Mouse (Mus musculus): ENCODE results near the gene Hist1h2bb. TPM values are rescaled to one million over a fixed set of nuclear protein-coding genes. Genes with fewer than 3 reads are reported as not detected.
"Not testable (repeated sequence)": the region's sequence is repeated elsewhere in the genome, so short reads cannot be mapped to it uniquely, and the experiment has no call there.

The Hist1h2bb gene
- polyA plus RNA-seq, 1 experiment from 2014 or later, result 5.6 TPM

DNA sequence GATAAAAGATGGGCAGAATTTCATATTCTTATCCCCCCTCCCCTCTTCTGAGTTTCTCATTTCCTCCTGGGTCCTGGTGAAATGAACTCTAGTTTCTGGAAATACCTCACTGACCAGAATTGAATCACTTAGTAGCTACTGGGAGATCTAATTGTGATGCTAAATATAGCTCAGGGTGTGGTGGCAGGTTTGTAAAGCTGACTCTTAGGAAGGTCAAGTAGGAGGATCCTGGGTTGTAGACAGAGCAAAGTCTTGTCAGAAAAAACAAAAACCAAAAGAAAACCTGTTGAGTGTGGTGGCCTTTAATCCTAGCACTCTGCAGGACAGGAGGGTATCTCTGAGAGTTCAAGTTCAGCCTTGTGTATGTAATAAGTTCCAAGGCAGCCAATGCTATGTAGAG is 4.5 kb upstream of the Hist1h2bb start:
- Histone ChIP-seq H3K36me3 (replicated peaks) (no peaks in the 10 kb centered on the region), H3K4me2 (peak overlapping the region; percentile 52), H3K9me3 (replicated peaks) (no peaks in the 10 kb centered on the region), H3K27me3 (no peaks in the 10 kb centered on the region), H3K4me1 (replicated peaks) (peaks cover 39% of the 10 kb centered on the region), H3K4me3 (replicated peaks) (peak overlapping the region; percentile 13), H3K27ac (replicated peaks) (peak overlapping the region; percentile 85), H3K9ac (peak overlapping the region; percentile 19)
- ATAC-seq (ENCODE audit: insufficient read depth), result no peak

- Histone ChIP-seq H3K9ac (peak overlapping the region; percentile 38), H3K27ac (replicated peaks) (peak overlapping the region; percentile 83), H3K4me3 (replicated peaks) (peak overlapping the region; percentile 23), H3K36me3 (replicated peaks) (no peaks in the 10 kb centered on the region), H3K4me2 (peak overlapping the region; percentile 48), H3K27me3 (no peaks in the 10 kb centered on the region), H3K9me3 (replicated peaks) (no peaks in the 10 kb centered on the region), H3K4me1 (replicated peaks) (peaks cover 39% of the 10 kb centered on the region)
- 87% methylated on average over 5 of the region's 5 CpGs for WGBS (ENCODE audit: insufficient replicate concordance)
- ATAC-seq (ENCODE audit: insufficient read depth), result no peak
These were observed 3.3 kb upstream of the Hist1h2bb start for GRCm38 (mm10) chr13:23743215-23743614.

DNA sequence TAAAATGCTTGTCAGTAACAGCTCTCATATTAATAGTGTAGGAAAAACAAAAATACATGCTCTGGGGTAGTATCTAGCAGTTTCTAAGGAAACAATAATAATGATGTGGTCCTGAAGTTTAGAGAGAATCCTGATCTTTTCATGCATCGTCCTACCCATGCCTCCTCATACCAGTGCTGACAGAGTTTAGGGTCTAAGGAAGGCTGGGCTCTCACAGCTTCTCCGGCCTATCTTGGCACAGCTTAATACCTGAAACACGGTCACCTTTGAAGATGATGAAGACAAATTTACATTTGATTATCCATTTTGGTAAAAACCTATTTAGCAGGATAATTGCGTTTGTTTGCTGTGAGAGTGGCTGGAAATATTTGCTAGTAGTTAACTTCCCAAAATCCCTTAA is 2.6 kb upstream of the Hist1h2bb start:
- 52% methylated on average over 4 of the region's 4 CpGs for WGBS (ENCODE audit: insufficient replicate concordance)

DNA sequence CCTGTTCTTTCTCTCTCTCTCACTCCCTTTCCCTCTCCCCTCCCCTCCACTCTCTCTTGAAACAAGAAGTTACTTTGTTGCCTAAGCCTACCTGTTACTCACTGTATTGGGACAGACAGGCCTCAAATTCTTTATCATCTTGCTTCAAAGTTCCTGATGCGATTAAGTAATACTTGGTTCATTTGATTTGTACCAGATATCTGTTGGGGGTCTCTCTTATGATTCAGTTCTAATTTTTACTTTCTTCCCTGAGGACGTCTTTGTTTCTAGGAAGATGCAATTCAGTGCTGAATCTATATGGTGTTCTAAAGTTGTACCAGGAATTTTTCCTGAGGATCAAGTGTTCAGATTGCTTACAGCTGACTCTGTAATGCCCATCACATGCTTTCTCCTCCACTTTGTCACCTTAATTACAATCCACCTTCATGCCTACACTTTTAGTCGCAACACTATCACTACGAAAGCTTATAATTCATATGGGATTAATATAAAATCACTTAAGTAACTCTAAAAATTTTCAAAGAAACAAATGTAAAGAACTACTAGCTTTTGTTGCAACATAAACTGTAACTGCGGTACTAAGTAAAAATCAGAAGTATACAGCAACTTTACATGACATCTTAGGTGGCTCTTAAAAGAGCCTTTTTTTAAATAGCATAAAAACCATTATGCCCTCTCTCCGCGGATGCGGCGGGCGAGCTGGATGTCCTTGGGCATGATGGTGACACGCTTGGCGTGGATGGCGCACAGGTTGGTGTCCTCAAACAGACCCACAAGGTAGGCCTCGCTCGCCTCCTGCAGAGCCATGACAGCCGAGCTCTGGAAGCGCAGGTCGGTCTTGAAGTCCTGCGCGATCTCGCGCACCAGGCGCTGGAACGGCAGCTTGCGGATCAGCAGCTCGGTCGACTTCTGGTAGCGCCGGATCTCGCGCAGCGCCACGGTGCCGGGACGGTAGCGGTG is 1.8 kb upstream of the Hist1h2bb start:
- H3K9ac ChIP-seq, result peak overlapping the region; percentile 62
- peaks cover 45% of the 10 kb centered on the region for H3K4me1 ChIP-seq (replicated peaks)
- under 1% methylated on average over 19 of the region's 36 CpGs for WGBS (ENCODE audit: insufficient replicate concordance)
- no peaks in the 10 kb centered on the region for H3K36me3 ChIP-seq (replicated peaks)
- H3K4me2 ChIP-seq, result peak overlapping the region; percentile 66
- peak overlapping the region; percentile 62 for H3K4me3 ChIP-seq (replicated peaks)
- ATAC-seq (ENCODE audit: insufficient read depth), result no peak
- H3K27me3 ChIP-seq, result no peaks in the 10 kb centered on the region
- no peaks in the 10 kb centered on the region for H3K9me3 ChIP-seq (replicated peaks)
- H3K27ac ChIP-seq (replicated peaks), result peak overlapping the region; percentile 99

More for the DNA sequence above, 2.6 kb upstream of the Hist1h2bb start:
- peak overlapping the region; percentile 66 for H3K4me2 ChIP-seq
- peak overlapping the region; percentile 62 for H3K9ac ChIP-seq
- no peak for ATAC-seq (ENCODE audit: insufficient read depth)
- peak overlapping the region; percentile 62 for H3K4me3 ChIP-seq (replicated peaks)
- H3K4me1 ChIP-seq (replicated peaks), result peaks cover 44% of the 10 kb centered on the region
- H3K36me3 ChIP-seq (replicated peaks), result no peaks in the 10 kb centered on the region
- H3K27ac ChIP-seq (replicated peaks), result peak overlapping the region; percentile 99
- no peaks in the 10 kb centered on the region for H3K9me3 ChIP-seq (replicated peaks)
- H3K27me3 ChIP-seq, result no peaks in the 10 kb centered on the region

GRCm38 (mm10) chr13:23745381-23746161 is 963 bp upstream of the Hist1h2bb start, which contains the start of gene Hist1h3c:
Gene Hist1h3c, minus strand, starts transcription at chr13:23745602.
- WGBS (ENCODE audit: insufficient replicate concordance), result under 1% methylated on average over 28 of the region's 28 CpGs
- no peaks in the 10 kb centered on the region for H3K9me3 ChIP-seq (replicated peaks)
- H3K4me2 ChIP-seq, result peak within 1 kb of the TSS; percentile 66
- H3K9ac ChIP-seq, result peak within 1 kb of the TSS; percentile 81
- H3K27me3 ChIP-seq, result no peaks in the 10 kb centered on the region
- ATAC-seq (ENCODE audit: insufficient read depth), result peak; percentile 53
- peak within 1 kb of the TSS; percentile 62 for H3K4me3 ChIP-seq (replicated peaks)
- H3K4me1 ChIP-seq (replicated peaks), result peaks cover 48% of the 10 kb centered on the region
- no peaks in the 10 kb centered on the region for H3K36me3 ChIP-seq (replicated peaks)
- peak within 1 kb of the TSS; percentile 99 for H3K27ac ChIP-seq (replicated peaks)

GRCm38 (mm10) chr13:23747081-23747891 is 752 bp downstream of the Hist1h2bb start:
- WGBS (ENCODE audit: insufficient replicate concordance), result 3% methylated on average over 13 of the region's 13 CpGs
- ATAC-seq (ENCODE audit: insufficient read depth), result peak; percentile 20; the same call in 1 of the 2 replicates

GRCm38 (mm10) chr13:23747892-23748288 is 1.4 kb downstream of the Hist1h2bb start:
- H3K27me3 ChIP-seq, result no peaks in the 10 kb centered on the region
- no peaks in the 10 kb centered on the region for H3K36me3 ChIP-seq (replicated peaks)
- H3K4me2 ChIP-seq, result peak overlapping the region; percentile 66
- peak overlapping the region; percentile 99 for H3K27ac ChIP-seq (replicated peaks)
- no peaks in the 10 kb centered on the region for H3K9me3 ChIP-seq (replicated peaks)
- peaks cover 36% of the 10 kb centered on the region for H3K4me1 ChIP-seq (replicated peaks)
- ATAC-seq (ENCODE audit: insufficient read depth), result no peak
- H3K9ac ChIP-seq, result peak overlapping the region; percentile 81
- WGBS (ENCODE audit: insufficient replicate concordance), result 6% methylated on average over 4 of the region's 4 CpGs
- H3K4me3 ChIP-seq (replicated peaks), result peak overlapping the region; percentile 62

More at GRCm38 (mm10) chr13:23747081-23747891, 752 bp downstream of the Hist1h2bb start:
- Histone ChIP-seq H3K27ac (replicated peaks) (peak overlapping the region; percentile 99), H3K9me3 (replicated peaks) (no peaks in the 10 kb centered on the region), H3K4me2 (peak overlapping the region; percentile 66), H3K4me1 (replicated peaks) (peaks cover 38% of the 10 kb centered on the region), H3K4me3 (replicated peaks) (peak overlapping the region; percentile 62), H3K36me3 (replicated peaks) (no peaks in the 10 kb centered on the region), H3K9ac (peak overlapping the region; percentile 81), H3K27me3 (no peaks in the 10 kb centered on the region)

DNA sequence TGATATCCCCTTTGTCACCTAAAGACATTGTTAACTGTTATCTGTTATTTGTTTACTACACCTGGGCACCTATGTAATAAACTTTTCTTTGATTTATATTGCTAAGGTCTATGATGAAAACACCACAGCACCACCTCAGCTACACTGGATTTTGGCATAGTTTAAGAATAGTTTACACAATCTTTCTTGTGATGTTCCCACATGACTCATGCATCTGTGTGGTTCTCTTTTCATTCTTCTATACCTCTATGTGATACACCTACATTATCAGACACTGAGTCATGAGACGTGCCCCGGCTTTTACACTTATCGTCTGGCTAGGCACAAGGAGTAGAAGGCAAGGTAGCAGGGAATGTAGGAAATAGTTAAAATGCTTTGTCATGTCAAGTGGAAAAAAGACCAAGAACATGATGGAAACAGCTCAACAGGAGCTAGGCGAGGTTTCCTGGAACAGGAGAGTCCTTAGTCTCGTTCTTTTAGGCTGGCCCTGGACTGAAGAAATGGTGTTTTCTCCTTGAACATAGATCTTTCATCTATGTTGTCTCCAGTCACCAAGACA is 3.1 kb downstream of the Hist1h2bb start:
- peak overlapping the region; percentile 17 for H3K9ac ChIP-seq
- H3K9me3 ChIP-seq (replicated peaks), result no peaks in the 10 kb centered on the region
- H3K4me3 ChIP-seq (replicated peaks), result no peak overlapping the region
- H3K36me3 ChIP-seq (replicated peaks), result no peaks in the 10 kb centered on the region
- 76% methylated on average over 5 of the region's 5 CpGs for WGBS (ENCODE audit: insufficient replicate concordance)
- no peak for ATAC-seq (ENCODE audit: insufficient read depth)
- H3K27me3 ChIP-seq, result no peaks in the 10 kb centered on the region
- H3K4me1 ChIP-seq (replicated peaks), result peaks cover 35% of the 10 kb centered on the region
- H3K27ac ChIP-seq (replicated peaks), result peak overlapping the region; percentile 99
- no peak overlapping the region for H3K4me2 ChIP-seq

GRCm38 (mm10) chr13:23750839-23751477 is 4.4 kb downstream of the Hist1h2bb start, which contains the start of gene Hist1h2ab:
Gene Hist1h2ab, plus strand, starts transcription at chr13:23751126.
- H3K9ac ChIP-seq, result peak within 1 kb of the TSS; percentile 63
- peak; percentile 35 for ATAC-seq (ENCODE audit: insufficient read depth)
- H3K4me2 ChIP-seq, result peak within 1 kb of the TSS; percentile 66
- not testable (repeated sequence) for H3K9me3 ChIP-seq (replicated peaks); H3K27me3 ChIP-seq; H3K36me3 ChIP-seq (replicated peaks)
- H3K4me3 ChIP-seq (replicated peaks), result peak within 1 kb of the TSS; percentile 51
- H3K4me1 ChIP-seq (replicated peaks), result peaks cover 41% of the 10 kb centered on the region
- under 1% methylated on average over 35 of the region's 47 CpGs for WGBS (ENCODE audit: insufficient replicate concordance)
- H3K27ac ChIP-seq (replicated peaks), result peak within 1 kb of the TSS; percentile 99

DNA sequence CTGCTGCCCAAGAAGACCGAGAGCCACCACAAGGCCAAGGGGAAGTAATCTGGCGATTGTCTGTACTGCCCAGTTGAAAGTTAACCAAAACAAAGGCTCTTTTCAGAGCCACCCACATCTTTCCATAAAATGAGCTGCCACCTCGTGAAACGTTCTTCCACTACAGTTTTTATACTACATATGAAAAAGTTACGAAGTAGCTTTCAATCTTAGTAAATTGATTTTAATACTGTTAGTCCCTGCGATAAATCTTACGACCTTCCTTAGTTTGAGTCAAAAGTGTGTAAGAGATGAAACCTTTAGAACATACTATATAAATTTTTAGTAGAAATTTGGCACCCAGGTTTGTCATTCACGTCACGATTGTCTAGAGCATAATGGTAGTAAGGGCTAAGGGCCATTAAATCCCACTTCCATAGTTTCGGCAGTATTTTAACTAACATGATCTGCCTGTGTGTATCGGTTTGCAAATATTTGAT is 5.0 kb downstream of the Hist1h2bb start:
- peak overlapping the region; percentile 66 for H3K4me2 ChIP-seq
- peaks cover 46% of the 10 kb centered on the region for H3K4me1 ChIP-seq (replicated peaks)
- H3K9me3 ChIP-seq (replicated peaks), result no peaks in the 10 kb centered on the region
- peak overlapping the region; percentile 51 for H3K4me3 ChIP-seq (replicated peaks)
- WGBS (ENCODE audit: insufficient replicate concordance), result under 1% methylated on average over 11 of the region's 11 CpGs
- H3K27ac ChIP-seq (replicated peaks), result peak overlapping the region; percentile 99
- peak overlapping the region; percentile 63 for H3K9ac ChIP-seq
- no peaks in the 10 kb centered on the region for H3K27me3 ChIP-seq
- no peaks in the 10 kb centered on the region for H3K36me3 ChIP-seq (replicated peaks)
- ATAC-seq (ENCODE audit: insufficient read depth), result peak; percentile 11
